Mouse (Mus musculus) neural tube, postnatal 0 days (tissue): ENCODE measurements around the gene Mrpl33. TPM values are rescaled to one million over a fixed set of nuclear protein-coding genes. Genes with fewer than 3 reads are reported as not detected.

Source experiments
- microRNA-seq: library from miRNA; unstranded; fragments of <30 nt; microRNA quantifications from one replicate; pipeline ENCODE4, GENCODE M21; 2016
- polyA plus RNA-seq: library from polyadenylated mRNA; unstranded; fragments of >200 nt; fragmentation: Nextera tagmentation; extraction: Ambion mirVana; gene quantifications from 2 replicates; pipeline ENCODE4 v1.2.1, GENCODE M21; 2015

Gene Mrpl33
- 298 and 326 TPM in 2 replicates for polyA plus RNA-seq

DNA sequence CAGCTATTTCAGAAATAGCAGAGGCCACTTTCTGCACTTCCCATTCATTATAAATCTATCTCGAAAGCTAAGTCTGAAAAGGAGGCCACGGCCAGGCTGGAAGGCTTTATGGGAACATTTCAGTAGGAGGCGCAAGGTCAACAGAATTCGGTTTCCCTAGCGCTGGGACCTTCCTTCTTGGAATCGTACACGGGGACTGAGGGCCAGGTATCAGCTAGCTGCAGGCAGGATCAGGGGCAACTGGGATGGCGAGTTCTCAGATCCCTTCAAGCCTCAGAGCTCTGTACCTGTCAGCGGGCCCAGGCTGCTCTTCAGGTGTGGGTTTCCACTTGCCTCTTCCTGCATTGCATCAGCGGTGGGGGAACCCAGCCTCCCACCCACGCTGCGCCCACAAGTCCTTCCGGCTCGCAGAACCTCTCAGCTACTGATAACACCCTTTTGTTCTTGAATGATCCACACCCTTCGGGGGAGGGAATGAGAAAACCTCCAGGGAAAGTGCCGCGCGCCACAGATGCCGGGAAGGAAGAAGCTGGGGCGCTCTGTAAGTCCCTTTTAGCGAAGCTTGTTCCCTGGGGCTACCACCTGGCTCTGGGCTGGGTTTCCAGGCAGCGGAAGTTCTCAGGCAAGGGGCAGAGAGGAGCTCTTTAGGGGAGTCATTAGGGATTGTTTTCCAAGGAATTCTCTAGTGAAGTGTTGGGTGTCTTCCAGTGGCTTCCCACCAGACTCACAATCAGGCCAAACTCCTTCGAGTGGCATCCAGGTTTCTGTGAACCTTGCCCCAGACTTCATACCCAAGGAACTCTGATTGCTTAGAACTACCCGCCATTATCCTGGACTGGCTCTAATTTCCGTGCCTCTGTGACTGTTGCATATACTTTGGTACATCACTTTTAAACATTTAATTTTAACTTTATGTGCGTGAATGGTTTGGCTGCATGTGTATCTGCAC lies at the start of gene Mrpl33:
TSS of gene Mrpl33 (plus strand) at position 455 of the 949 bp plus-strand sequence.

GRCm38 (mm10) chr5:31696971-31697643 lies 100.4 kb downstream of the Mrpl33 start, which contains the start of gene Rbks:
Gene Rbks, minus strand, starts transcription at chr5:31697627.

DNA sequence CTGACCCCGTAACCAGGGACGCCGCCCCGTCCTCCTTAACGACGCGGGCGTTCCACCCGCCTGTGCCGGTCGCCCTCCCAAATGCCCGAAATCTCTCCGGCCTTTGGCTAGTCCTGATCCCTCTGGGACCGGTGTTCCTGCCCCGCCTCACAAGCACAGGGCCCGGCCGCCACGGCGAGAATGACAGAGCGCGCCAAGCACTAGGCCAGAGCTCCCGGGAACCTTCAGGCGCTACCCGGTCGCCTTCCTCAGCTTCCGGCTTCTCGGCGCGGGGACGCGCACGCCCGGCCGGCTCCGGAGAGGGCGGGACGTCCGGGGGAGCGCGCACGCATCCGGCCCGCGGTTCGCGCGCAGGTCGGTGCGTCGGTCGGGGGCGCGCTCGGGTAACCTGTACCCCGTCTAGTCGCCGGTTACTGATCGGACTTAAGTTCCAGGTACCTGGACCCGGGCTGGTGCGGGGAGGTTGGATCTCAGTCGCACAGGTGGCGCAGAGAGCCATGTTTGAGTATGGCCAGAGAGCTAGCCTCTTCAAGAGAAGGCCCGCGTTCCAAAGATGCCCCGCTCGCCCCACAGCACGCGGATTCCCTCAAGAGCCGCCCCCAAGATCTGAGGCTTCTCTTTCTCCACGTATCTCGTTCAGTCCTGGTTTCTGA lies 101.0 kb downstream of the Mrpl33 start, which contains the start of gene Babam2:
TSS of gene Babam2 (plus strand) at position 41 of the 653 bp plus-strand sequence.

Small RNA genes lying within 50 kb of the gene (microRNA-seq; reads per million reads assigned to microRNA genes)
- not detected for gene Mir3473e

Other genes starting within 250 kb of the Mrpl33 start
- 58.2 and 66.0 TPM in 2 replicates for gene Zfp512, start 144.5 kb upstream of the Mrpl33 start, polyA plus RNA-seq
- gene 4930548H24Rik, start 111.2 kb upstream of the Mrpl33 start, polyA plus RNA-seq = not detected in 2 replicates
- gene Gpn1, start 102.2 kb upstream of the Mrpl33 start, polyA plus RNA-seq = 62.2 and 73.0 TPM in 2 replicates
- 34.7 and 35.2 TPM in 2 replicates for gene Slc4a1ap, start 69.9 kb upstream of the Mrpl33 start, polyA plus RNA-seq
- 16.9 and 17.2 TPM in 2 replicates for gene Supt7l, start 69.1 kb upstream of the Mrpl33 start, polyA plus RNA-seq
- gene Rbks, start 100.7 kb downstream of the Mrpl33 start, polyA plus RNA-seq = 3.1 and 3.9 TPM in 2 replicates
- 62.6 and 63.6 TPM in 2 replicates for gene Babam2, start 100.7 kb downstream of the Mrpl33 start, polyA plus RNA-seq